Mouse (Mus musculus) kidney, adult 2 months (tissue): ENCODE measurements around the gene Olfml2b.

ENCODE experiments used
- CTCF ChIP-seq: fragments of 200-500 bp; conservative IDR thresholded peaks from 2 replicates; pipeline ENCODE4 v1.5.1; 2011; ENCODE audit warnings: low read depth, mild to moderate bottlenecking, control low read depth, low read length, moderate library complexity, mixed read lengths; ENCODE audit not compliant: insufficient read depth, insufficient read length
- POLR2A ChIP-seq: fragments of 200-500 bp; IDR thresholded peaks from one replicate; pipeline ENCODE4 v1.6.1; 2011; ENCODE audit warnings: low read depth, low read length, control low read depth

DNA sequence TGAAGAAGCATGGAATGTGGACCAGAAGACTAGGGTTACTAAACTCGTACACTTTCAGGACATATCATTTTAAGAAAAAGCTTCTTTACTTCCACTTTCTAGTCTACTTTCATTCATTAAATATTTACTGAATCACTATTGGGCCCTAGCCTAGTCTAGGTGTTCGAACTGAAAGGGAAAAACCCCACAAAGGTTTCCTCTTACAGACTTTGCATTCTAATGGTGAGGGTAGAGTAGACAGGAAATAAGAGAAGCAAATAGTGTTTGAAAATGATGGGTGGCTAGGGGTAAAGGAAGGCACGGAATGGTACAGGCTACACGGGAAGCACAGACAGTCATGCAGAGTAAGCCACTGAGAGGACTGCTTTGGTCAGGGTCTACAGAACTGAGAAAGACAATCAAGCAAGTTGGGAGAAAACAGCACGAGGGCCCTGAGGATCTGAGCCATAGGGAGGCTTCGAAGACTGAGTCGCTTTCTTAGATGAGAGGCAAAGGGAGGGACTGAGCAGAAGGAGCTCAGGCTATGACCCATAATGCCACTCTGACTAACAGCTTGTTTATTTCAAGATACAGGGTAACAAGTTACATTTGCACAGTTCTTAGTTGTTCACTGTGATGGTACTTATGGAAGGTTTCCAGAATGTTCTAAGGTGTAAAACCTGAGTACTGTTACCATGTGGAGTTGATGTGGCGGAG lies 85.1 kb downstream of the Olfml2b start:
- TF ChIP-seq CTCF, result no peak
- TF ChIP-seq POLR2A, result no peak
